Mouse (Mus musculus) small intestine, adult 2 months (tissue): ENCODE results near the gene Naa25.

ENCODE experiments used
- CTCF ChIP-seq: fragments of 200-500 bp; IDR thresholded peaks from 2 replicates; pipeline ENCODE4 v1.5.1; 2012; ENCODE audit warnings: low read depth, mild to moderate bottlenecking, control low read depth, inconsistent platforms, low read length, moderate library complexity, mixed read lengths; ENCODE audit not compliant: insufficient replicate concordance, insufficient read length; ENCODE audit errors: extremely low read depth
- POLR2A ChIP-seq: fragments of 200-500 bp; IDR thresholded peaks from 2 replicates; pipeline ENCODE4 v1.6.1; 2012; ENCODE audit warnings: low read depth, mild to moderate bottlenecking, control low read depth, inconsistent platforms, low read length, moderate library complexity

DNA sequence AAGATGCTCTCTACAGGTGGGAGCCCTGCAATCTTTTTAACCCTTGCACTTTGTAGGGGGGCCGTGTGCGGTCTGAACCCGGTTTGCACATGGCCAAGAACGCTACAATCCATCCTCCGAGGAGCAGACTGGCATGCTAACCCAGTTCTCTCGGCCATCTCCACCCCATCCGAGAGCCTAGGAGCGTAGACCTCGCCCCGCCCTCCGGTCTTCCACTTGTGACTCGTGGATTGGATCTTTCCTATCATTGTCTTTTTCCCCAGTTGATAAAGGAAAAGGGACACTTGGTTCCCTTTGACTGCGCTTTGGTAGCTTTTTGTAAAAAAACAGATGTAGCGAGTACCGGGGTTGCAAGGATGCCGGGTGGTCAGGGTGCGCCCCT lies 53.9 kb downstream of the Naa25 start, which contains the start of gene Tmem116:
- TF ChIP-seq POLR2A (no peak), CTCF (no peak)
